Mouse (Mus musculus) urinary bladder, postnatal 36 days (tissue): Measurements from ENCODE around the gene Ska2.
A peak's percentile ranks its signal among the peaks of the same experiment; 100 is the strongest.

Experiments
- DNase-seq, 2 experiments: peaks; one replicate each; pipeline ENCODE4 v3.0.0; 2022; ENCODE audit warnings: low spot score in 2 of 2, mixed read lengths in 1 of 2

Gene Ska2

GRCm38 (mm10) chr11:87108755-87109518, at the start of gene Ska2:
Gene Ska2, plus strand, starts transcription at chr11:87109234.
- peak; percentile 95 to 98 for DNase-seq

DNA sequence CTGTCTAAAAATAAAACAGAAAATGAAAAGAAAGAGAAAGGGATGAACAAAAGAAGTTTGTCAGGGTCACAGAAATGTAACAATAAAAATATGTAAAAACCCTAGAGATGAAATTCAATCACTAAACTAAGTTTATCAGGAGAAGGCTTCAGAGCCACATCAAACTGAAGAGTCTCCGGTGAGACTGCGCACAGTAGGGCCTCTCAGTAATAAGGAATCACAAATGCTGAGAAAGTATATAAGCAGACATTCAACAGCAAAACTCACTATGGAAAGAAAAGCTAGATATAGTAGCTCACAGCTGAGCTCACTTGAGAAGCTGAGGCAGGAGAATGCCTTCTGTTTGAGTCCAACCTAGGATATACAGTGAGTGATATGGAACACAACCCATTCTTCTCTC, 48.6 kb upstream of the Ska2 start:
- DNase-seq: no peak

- no peak for DNase-seq
Measured at GRCm38 (mm10) chr11:87062087-87062486, 46.9 kb upstream of the Ska2 start.

- peak; percentile 60 to 67 for DNase-seq
Measured at GRCm38 (mm10) chr11:87073343-87073865, 35.6 kb upstream of the Ska2 start.

GRCm38 (mm10) chr11:87073866-87074440, 35.1 kb upstream of the Ska2 start, which contains the start of gene Gdpd1:
Gene Gdpd1, minus strand, starts transcription at chr11:87074062.
- DNase-seq: peak; percentile 76 to 87

DNA sequence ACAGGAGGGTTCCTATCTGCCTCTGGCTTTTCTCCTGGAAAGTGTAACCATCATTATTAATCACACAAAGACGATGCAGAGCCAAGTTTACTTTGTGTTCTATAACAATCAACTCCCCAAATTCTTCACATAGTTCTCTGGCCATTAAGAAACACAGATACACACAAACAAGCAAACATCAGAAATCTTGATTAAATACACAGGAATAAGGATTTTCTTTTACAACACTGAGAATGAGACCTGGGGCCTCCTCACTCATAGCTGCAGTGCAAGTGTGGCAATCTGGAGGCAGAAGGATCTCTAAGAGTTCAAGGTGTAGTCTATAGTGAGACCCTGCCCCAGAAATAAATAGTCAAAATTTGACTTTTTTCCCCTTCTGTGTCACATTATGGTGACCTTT, 25.3 kb upstream of the Ska2 start:
- DNase-seq: no peak

DNA sequence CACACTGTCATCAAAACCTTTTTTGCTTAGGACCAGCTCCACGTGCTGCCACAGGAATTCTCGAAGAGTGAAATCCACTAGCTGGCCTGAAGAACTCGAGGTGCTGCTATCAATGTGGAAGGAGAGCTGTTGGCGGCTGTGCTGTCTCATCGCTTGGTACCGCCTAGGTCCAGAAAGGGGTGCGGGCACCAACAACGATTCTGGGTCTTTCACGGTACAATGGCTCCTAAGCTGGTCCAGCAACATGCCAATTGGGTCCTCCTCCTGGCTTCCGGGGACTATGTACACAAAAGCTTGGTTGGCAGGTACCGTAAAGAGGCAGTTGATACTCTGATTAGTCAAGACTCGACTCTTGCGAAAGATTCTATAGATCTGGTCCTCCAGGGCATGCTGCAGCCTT, 23.6 kb upstream of the Ska2 start:
- DNase-seq: no peak

GRCm38 (mm10) chr11:87086290-87086984, 22.6 kb upstream of the Ska2 start, which contains the start of gene Smg8:
Gene Smg8, minus strand, starts transcription at chr11:87086774.
- DNase-seq: peak; percentile 77 to 83

DNA sequence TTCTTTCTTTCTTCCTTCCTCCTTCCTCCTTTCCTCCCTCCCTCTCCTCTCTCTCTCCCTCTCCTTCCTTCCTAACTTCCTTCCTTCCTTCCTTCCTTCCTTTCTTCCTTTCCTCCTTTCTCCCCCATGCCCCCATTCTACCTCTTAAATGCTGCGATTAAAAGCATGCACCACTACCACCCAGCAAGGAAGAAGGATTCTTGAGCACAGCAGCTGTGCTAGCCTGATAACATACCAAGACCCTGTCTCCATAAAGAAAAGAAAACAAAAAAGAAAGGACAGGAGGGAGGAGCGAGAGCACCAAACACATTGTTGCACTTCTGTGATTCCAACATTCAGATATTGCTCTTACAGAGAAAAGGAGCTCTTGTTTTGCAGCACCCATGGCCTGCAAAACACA, 21.9 kb upstream of the Ska2 start:
- DNase-seq: no peak

DNA sequence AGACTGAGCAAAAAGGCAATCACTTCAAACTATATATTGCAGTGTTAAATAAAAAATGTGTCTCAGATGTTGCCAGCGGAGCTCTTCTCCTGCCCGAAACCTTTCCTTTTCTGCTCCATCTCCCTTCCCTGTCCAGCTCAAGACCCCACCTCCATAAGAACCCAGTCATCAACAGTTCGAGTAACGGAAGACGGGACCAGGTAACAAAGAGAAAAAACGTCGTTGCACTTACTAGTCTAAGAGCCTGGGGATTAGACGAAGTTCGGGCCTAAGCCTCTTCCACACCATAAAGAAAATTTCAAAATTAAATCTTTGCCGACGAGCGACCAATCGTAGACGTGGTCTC, 652 bp upstream of the Ska2 start, which contains the start of gene Prr11:
Prr11 (minus strand) TSS at position 300 of the 346 bp plus-strand sequence.
- no peak for DNase-seq

- DNase-seq: peak in 1 of 2 experiments; percentile 13
Measured at GRCm38 (mm10) chr11:87109519-87110171, 611 bp downstream of the Ska2 start.

- no peak for DNase-seq
Measured at GRCm38 (mm10) chr11:87110172-87110909, 1.3 kb downstream of the Ska2 start.

DNA sequence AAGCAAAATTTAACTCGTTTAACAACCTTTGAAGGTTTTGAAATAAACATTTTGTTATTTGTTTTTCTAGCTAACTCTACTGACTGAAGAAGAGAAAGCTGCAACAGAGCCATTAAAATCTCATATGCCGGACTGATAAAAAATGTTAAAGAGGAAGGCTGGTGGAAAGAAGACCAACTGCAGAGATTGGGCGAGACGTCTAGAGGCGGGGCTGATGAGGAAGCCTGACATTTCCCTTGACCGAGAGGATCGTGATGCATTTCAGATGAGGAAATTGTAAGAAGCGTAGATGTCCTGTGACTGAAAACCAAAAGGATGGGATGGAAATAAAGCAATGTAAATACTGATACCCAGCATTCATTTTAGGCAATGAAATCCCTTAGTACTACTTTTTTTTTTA, 12.8 kb downstream of the Ska2 start:
- no peak for DNase-seq

DNA sequence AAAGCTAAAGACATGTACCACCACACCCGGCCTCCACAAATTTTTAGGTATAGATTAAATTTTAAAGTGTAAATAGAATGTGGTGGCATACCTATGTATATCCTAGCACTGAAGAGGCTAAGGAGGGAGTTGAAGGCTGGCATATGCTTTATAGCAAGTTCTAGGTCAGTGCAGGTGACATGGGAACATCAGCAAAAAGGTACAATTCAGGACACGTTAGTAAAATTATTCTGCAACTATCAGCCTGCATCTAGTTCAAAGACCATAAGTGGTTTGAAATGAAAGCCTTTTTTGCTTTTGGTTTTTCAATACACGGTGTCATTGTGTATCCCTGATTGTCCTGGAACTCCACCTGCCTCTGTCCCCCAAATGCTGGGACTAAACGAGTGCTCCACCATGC, 16.5 kb downstream of the Ska2 start:
- no peak for DNase-seq

- no peak for DNase-seq
Measured at GRCm38 (mm10) chr11:87126281-87126823, 17.3 kb downstream of the Ska2 start.

GRCm38 (mm10) chr11:87126824-87127816, 18.1 kb downstream of the Ska2 start, which contains the start of gene Trim37:
Gene Trim37, plus strand, starts transcription at chr11:87127077.
- peak; percentile 74 to 86 for DNase-seq

- DNase-seq: no peak
Measured at GRCm38 (mm10) chr11:87136233-87136632, 27.2 kb downstream of the Ska2 start.

GRCm38 (mm10) chr11:87158012-87158411, 49.0 kb downstream of the Ska2 start:
- DNase-seq: no peak

DNA sequence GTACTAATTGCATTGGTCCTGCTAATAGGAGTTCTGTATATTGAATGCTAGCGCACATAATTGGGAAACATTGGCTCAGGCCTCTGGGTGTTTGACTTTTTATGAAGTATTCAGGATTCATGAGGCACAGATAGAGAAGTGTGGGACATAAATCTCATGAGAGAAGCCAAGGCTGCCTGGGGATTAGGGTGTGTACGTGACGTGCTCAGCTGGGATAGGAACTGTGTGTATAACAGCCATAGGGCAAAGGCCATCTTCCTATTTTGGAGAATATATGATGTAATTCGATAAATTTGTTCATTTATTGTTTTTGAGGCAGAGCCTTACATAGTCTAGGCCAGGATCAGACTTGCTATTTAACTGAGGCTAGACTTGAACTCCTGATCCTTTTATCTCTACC, 53.7 kb downstream of the Ska2 start:
- DNase-seq: no peak

GRCm38 (mm10) chr11:87163751-87164150, 54.7 kb downstream of the Ska2 start:
- DNase-seq: no peak
